Mouse (Mus musculus): ENCODE data around the gene Rragd. TPM values are rescaled to one million over a fixed set of nuclear protein-coding genes. Genes with fewer than 3 reads are reported as not detected.

Gene Rragd
- polyA plus RNA-seq, 1 experiment from 2014 or later, result 30.6 TPM

DNA sequence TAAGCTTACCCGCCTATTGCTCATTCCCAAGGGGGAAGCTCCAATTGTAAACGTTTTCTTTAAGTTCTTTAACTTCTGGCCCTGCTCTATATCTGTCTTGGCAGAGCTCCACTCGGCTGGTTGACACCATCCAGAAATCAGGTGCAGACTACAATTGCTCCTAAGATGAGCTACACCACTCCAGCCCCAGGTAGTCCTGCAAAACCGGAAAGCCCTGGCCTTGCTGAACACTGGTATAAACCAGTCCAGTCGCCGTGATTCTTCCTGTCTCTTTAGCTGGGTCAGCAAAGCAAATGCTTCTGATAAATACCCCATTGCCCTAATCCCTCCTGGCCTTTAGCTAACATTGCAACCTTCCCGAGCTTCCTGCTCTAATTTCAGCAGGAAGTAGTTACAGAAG lies 78.3 kb downstream of the Rragd start:
- Histone ChIP-seq H3K4me3 (no peak overlapping the region), H3K4me2 (no peak overlapping the region), H3K9ac (no peak overlapping the region), H3K4me1 (replicated peaks) (no peaks in the 10 kb centered on the region), H3K27me3 (no peaks in the 10 kb centered on the region), H3K27ac (no peak overlapping the region), H3K36me3 (no peaks in the 10 kb centered on the region), H3K9me3 (no peaks in the 10 kb centered on the region)
- no peak for ATAC-seq (ENCODE audit: low FRiP score)
- 67% methylated on average over 7 of the region's 7 CpGs for WGBS

GRCm38 (mm10) chr4:33062981-33063380 lies 80.1 kb downstream of the Rragd start, which contains the start of gene Gabrr2:
Gene Gabrr2 (plus strand): TSS chr4:33062999.
- ATAC-seq (ENCODE audit: low FRiP score), result no peak
- Histone ChIP-seq H3K27ac (no peak within 1 kb of the TSS), H3K4me2 (no peak within 1 kb of the TSS), H3K9me3 (no peaks in the 10 kb centered on the region), H3K4me3 (no peak within 1 kb of the TSS), H3K4me1 (replicated peaks) (no peaks in the 10 kb centered on the region), H3K27me3 (no peaks in the 10 kb centered on the region), H3K9ac (no peak within 1 kb of the TSS), H3K36me3 (no peaks in the 10 kb centered on the region)
- WGBS, result 90% methylated on average over 4 of the region's 4 CpGs

GRCm38 (mm10) chr4:33064986-33065385 lies 82.1 kb downstream of the Rragd start:
- H3K27me3 ChIP-seq, result no peaks in the 10 kb centered on the region
- no peaks in the 10 kb centered on the region for H3K9me3 ChIP-seq
- no peak overlapping the region for H3K4me2 ChIP-seq
- no peak overlapping the region for H3K27ac ChIP-seq
- no peak overlapping the region for H3K4me3 ChIP-seq
- H3K9ac ChIP-seq, result no peak overlapping the region
- H3K4me1 ChIP-seq (replicated peaks), result no peaks in the 10 kb centered on the region
- WGBS, result 83% methylated on average over 6 of the region's 6 CpGs
- no peaks in the 10 kb centered on the region for H3K36me3 ChIP-seq
- ATAC-seq (ENCODE audit: low FRiP score), result no peak

DNA sequence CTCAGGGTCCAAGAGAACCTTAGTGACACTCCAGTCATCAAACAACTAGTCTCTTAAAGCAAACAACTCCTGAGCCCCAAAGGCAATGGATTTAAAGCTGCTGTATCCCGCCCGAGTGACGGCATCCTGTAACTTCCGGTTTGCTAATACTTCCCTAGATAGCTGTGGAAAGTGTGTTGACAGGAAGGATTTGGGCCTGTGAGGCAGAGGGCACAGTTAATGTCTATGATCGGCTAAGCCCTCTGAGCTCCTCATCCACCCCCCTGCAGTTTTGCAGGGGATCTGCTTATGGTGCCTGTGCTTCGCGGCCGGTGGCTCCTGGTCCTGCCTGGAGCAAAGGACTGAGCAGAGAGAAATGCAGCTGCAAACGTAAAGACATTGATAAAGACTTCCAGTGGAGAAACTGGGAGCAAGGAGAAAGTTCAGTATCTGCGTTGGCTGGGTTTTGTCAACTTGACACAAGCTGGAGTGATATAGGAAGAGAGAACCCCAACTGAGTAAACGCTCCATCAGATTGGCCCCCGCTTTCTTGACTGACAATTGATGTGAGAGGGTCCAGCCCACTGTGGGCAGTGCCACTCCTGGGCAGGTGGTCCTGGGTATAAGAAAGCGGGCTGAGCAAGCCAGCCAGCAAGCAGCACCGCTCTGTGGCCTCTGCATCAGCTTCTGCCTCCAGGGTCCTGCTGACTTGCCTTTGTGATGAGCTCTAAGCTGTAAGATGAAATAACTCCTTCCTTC lies 83.6 kb downstream of the Rragd start:
- Histone ChIP-seq H3K4me3 (no peak overlapping the region), H3K4me1 (replicated peaks) (no peaks in the 10 kb centered on the region), H3K27me3 (no peaks in the 10 kb centered on the region), H3K4me2 (no peak overlapping the region), H3K9ac (no peak overlapping the region), H3K27ac (no peak overlapping the region), H3K9me3 (no peaks in the 10 kb centered on the region), H3K36me3 (no peaks in the 10 kb centered on the region)
- WGBS, result 74% methylated on average over 14 of the region's 14 CpGs
- ATAC-seq (ENCODE audit: low FRiP score), result no peak

GRCm38 (mm10) chr4:33067331-33067730 lies 84.5 kb downstream of the Rragd start:
- Histone ChIP-seq H3K36me3 (no peaks in the 10 kb centered on the region), H3K9ac (no peak overlapping the region), H3K4me1 (replicated peaks) (no peaks in the 10 kb centered on the region), H3K27ac (no peak overlapping the region), H3K4me2 (no peak overlapping the region), H3K9me3 (no peaks in the 10 kb centered on the region), H3K4me3 (no peak overlapping the region), H3K27me3 (no peaks in the 10 kb centered on the region)
- ATAC-seq (ENCODE audit: low FRiP score), result no peak
- WGBS, result 94% methylated on average over 3 of the region's 3 CpGs

DNA sequence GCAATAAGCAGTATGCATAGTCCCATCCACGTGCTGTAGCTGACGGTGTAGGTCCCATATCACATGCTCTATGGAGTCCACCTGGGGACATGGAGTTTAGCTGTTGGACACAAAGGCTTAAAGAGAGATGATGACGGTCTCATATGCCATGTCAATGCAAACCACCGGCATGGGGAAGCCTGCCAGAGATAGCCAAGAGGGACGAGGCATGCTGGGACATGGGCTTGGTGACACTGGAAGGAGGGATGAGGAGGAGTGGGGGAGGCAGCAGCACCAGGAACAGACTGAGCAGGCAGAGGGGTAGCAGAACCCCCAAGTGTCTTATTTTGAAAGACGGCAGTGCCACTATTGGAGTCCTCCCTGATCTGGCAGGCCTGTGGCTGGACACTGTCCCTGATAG lies 85.0 kb downstream of the Rragd start:
- Histone ChIP-seq H3K27ac (no peak overlapping the region), H3K27me3 (no peaks in the 10 kb centered on the region), H3K9ac (no peak overlapping the region), H3K4me1 (replicated peaks) (no peaks in the 10 kb centered on the region; the same call in 1 of the 2 replicates), H3K4me3 (no peak overlapping the region), H3K9me3 (no peaks in the 10 kb centered on the region), H3K36me3 (no peaks in the 10 kb centered on the region), H3K4me2 (no peak overlapping the region)
- whole genome bisulfite sequencing, result 92% methylated on average over 6 of the region's 6 CpGs
- no peak for ATAC-seq (ENCODE audit: low FRiP score)

- Histone ChIP-seq H3K9ac (no peak overlapping the region), H3K9me3 (no peaks in the 10 kb centered on the region), H3K4me2 (no peak overlapping the region), H3K4me1 (replicated peaks) (no peaks in the 10 kb centered on the region; the same call in 1 of the 2 replicates), H3K27me3 (no peaks in the 10 kb centered on the region), H3K4me3 (no peak overlapping the region), H3K27ac (no peak overlapping the region), H3K36me3 (no peaks in the 10 kb centered on the region)
- ATAC-seq (ENCODE audit: low FRiP score), result no peak
- WGBS, result 78% methylated on average over 6 of the region's 6 CpGs
Measured at GRCm38 (mm10) chr4:33068894-33069293, 86.1 kb downstream of the Rragd start.

GRCm38 (mm10) chr4:33070326-33070725 lies 87.5 kb downstream of the Rragd start:
- no peaks in the 10 kb centered on the region for H3K9me3 ChIP-seq
- no peaks in the 10 kb centered on the region; the same call in 1 of the 2 replicates for H3K4me1 ChIP-seq (replicated peaks)
- H3K36me3 ChIP-seq, result no peaks in the 10 kb centered on the region
- no peaks in the 10 kb centered on the region for H3K27me3 ChIP-seq
- H3K4me2 ChIP-seq, result no peak overlapping the region
- no peak overlapping the region for H3K27ac ChIP-seq
- H3K9ac ChIP-seq, result no peak overlapping the region
- no peak overlapping the region for H3K4me3 ChIP-seq
- 94% methylated on average over 6 of the region's 6 CpGs for WGBS
- ATAC-seq (ENCODE audit: low FRiP score), result no peak

DNA sequence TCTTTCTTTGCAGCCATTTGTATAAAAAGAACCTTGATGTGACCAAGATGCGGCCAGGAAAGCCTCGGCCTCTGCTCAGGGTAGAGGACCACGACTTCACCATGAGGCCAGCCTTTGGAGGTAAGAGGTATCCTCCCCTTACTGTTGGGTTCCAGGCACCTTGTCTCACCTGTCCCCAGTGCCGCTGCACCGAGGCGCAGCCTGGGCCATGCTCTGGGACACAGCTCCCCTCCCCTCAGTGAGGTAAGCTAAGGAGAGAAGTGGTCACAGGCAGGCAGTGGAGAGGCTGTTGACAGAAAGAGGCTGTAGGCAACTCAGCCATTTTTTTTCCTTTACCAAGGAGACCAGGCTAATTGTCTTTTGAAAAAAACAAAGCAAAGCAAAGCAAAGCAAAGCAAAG lies 88.5 kb downstream of the Rragd start:
- ATAC-seq (ENCODE audit: low FRiP score), result no peak
- WGBS, result 88% methylated on average over 6 of the region's 6 CpGs
- no peak overlapping the region for H3K4me3 ChIP-seq

More for the DNA sequence above, 88.5 kb downstream of the Rragd start:
- H3K4me2 ChIP-seq, result no peak overlapping the region
- H3K36me3 ChIP-seq, result no peaks in the 10 kb centered on the region
- H3K9me3 ChIP-seq, result no peaks in the 10 kb centered on the region
- H3K27ac ChIP-seq, result no peak overlapping the region
- no peaks in the 10 kb centered on the region for H3K27me3 ChIP-seq
- no peaks in the 10 kb centered on the region; the same call in 1 of the 2 replicates for H3K4me1 ChIP-seq (replicated peaks)
- no peak overlapping the region for H3K9ac ChIP-seq

Other genes starting within 250 kb of the Rragd start
- gene Lyrm2, start 182.8 kb upstream of the Rragd start, polyA plus RNA-seq (2015; fragmentation: Nextera tagmentation; extraction: Ambion mirVana), result 156 and 161 TPM in 2 replicates
- 19.0 and 22.4 TPM in 2 replicates for gene Ankrd6, start 32.2 kb upstream of the Rragd start, polyA plus RNA-seq (2015; fragmentation: Nextera tagmentation; extraction: Ambion mirVana)
- 56.2 and 60.5 TPM in 2 replicates for gene Ube2j1, start 48.4 kb downstream of the Rragd start, polyA plus RNA-seq (2015; fragmentation: Nextera tagmentation; extraction: Ambion mirVana)
- 0.62 and 1.3 TPM in 2 replicates for gene Gabrr2, start 80.0 kb downstream of the Rragd start, polyA plus RNA-seq (2015; fragmentation: Nextera tagmentation; extraction: Ambion mirVana)
- gene Gabrr1, start 149.5 kb downstream of the Rragd start, polyA plus RNA-seq (2015; fragmentation: Nextera tagmentation; extraction: Ambion mirVana), result 0.17 and 0.21 TPM in 2 replicates
- gene Pm20d2, start 206.7 kb downstream of the Rragd start, polyA plus RNA-seq (2015; fragmentation: Nextera tagmentation; extraction: Ambion mirVana), result 1.3 and 2.4 TPM in 2 replicates
- gene Srsf12, start 226.0 kb downstream of the Rragd start, polyA plus RNA-seq (2015; fragmentation: Nextera tagmentation; extraction: Ambion mirVana), result 40.9 and 42.1 TPM in 2 replicates

Data from hindbrain, embryonic 13.5 days (tissue).